Mouse (Mus musculus): Measurements from ENCODE around the gene Taf1a.
"Not testable (repeated sequence)": the region's sequence is repeated elsewhere in the genome, so short reads cannot be mapped to it uniquely, and the experiment has no call there.

The Taf1a gene

DNA sequence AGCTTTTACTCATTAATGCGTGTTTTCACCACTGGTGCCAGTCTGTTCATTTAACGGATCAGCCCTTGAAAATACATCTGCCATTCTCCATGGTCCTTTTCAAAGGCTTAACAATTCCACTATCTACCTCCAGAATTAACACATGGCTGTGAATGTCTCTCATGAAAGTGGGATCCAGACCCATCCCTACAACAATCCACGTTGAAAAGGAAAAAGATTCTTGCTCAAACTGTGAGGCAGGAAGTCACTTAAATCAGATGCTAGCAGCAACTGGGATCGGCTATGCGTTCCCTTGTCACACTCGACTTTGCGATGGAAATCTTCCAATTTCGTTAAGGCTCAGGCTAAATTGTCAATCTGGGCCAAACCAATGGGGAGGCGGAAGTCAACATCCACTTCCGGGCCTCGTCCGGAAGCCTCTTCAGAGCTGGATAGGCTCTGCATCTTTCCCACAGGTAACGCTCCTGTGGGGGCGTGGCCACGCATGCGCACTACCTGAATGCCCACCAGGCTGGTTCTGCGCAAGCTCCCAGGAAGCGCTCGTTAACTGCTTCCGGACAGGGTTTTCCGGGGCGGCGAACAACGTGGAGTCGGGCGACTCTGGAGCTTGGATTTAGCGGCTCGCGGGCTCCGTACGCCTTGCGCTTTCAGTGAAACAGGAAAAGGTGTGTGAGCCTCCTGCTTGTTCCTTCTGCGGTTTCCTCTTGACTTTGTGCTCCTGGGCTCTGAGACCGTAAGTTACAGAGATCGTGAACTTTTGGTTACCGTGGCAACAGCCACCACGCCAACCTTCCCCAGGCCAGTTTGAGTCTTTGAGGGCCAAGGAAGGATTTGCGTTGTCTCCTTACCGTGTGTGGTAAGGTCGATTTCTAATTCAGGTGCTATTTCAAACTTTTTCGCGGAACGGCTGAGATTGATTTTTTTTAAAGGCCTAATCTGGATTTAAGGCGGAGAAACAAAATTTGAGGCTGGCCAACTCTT is at the start of gene Taf1a:
Gene Taf1a, plus strand, starts transcription at position 556 of the 981 bp plus-strand sequence.
- DNase-seq (ENCODE audit: extremely low spot score, low spot score) = peak; percentile 95

DNA sequence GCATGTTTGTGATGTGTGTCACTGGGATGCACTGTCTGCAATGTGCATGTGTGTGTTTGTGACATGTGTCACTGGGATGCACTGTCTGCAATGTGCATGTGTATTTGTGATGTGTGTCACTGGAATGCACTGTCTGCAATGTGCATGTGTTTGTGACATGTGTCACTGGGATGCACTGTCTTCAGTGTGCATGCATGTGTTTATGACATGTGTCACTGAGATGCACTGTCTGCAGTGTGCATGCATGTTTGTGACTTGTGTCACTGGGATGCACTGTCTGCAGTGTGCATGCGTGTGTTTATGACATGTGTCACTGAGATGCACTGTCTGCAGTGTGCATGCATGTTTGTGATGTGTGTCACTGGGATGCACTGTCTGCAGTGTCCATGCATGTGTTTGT is 45.9 kb upstream of the Taf1a start:
- DNase-seq (ENCODE audit: extremely low spot score, low spot score) = not testable (repeated sequence)

DNA sequence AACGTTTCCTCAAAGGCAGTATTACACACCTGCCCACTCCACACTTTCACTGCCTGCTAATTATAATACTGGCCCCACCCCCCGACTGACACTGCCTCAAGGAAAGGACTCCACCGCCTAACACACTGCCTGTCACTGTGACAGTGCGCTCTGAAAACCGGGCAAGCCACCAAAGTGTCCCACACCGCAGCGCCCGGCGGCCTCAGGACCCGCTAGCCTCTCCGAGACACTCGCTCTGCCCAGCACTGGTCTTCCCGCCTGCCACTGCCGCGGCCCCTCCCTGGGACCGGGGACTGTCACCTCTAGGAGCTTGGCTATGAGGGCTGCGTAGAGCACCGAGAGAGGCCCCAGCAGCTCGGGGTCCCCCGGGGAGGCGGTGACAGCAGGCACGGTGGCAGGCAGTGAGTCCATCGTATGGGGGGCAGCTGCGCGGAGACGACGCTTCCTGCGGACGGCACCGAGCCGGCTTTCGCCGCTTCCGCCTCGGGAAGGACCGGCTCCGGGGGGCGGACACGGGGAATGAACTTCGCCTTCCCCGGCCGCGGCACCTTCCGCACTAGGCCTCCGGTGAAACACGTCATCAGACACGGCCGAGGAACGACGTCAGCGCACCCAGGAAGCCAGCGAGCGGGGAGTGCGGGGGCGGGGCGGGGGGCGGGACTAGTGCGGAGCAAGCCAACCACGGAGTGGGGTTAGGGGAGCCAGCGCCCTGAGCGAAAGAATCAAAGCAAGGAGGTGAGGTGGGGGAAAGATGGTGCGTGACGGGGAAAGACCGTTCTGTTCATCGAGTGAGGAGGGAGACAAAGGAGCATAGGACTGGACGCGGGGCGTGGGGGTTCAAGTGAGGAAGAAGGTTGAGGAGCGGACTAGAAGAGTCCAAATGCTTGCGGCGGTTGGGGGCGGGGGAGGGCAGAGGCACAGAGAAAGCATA is 43.6 kb upstream of the Taf1a start:
- peak; percentile 93 for DNase-seq (ENCODE audit: extremely low spot score, low spot score)

DNA sequence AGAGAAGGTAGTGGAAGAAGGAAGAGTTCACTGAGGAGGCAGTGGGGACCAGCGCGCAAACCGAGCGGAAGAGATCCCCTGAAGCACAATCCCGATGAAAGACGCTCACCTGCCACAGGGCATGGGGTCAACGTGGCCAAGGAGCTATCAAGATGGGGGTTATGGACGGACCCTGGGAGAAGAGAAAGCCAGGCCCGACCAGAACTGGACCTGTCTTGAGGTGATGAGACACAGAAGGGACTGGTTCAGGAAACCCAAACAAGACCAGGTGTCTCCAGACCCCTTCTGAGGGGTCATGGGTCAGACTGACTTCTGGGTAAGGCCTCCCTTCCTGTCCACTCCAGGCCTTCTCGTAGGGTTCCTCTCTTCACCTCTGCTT is 43.0 kb upstream of the Taf1a start:
- DNase-seq (ENCODE audit: extremely low spot score, low spot score) = no peak

DNA sequence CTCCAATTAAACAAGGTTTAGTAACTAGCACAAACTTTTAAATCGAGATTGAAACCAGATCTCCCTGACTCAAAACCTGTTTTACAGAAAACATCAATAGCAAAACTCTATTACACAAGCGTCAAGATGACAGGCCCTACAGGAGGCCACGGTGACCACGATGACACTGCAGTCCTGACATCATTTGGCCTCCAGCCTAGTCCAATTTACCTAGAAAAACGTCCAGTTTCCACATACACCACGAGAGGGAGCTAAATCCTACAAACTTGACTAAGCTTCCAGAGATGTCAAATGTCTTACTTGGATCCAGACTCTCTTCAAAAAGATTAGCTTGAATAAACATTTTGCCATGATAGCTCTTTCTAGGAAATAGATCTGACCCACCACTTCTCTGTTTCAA is 38.9 kb upstream of the Taf1a start:
- peak; percentile 23 for DNase-seq (ENCODE audit: extremely low spot score, low spot score)

DNA sequence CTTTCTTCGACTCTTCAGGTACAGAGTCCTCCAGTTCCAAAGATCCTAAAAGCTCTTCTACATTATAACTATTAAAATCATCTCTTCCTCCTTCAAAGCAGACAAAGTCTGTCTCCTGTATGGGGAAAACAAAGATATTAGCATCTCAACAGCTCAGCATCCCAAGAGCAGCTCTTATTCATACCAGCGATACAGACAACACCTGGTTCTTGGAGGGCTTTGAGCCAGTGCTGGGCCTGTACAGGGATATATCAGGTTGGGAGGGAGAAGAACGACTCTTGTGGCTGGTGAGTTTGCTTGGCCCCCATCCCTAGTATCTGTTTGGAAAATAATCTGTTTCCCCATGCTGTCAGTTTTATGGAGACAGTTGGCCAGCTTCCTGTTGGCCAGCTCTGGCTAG is 29.9 kb upstream of the Taf1a start:
- no peak for DNase-seq (ENCODE audit: extremely low spot score, low spot score)

DNA sequence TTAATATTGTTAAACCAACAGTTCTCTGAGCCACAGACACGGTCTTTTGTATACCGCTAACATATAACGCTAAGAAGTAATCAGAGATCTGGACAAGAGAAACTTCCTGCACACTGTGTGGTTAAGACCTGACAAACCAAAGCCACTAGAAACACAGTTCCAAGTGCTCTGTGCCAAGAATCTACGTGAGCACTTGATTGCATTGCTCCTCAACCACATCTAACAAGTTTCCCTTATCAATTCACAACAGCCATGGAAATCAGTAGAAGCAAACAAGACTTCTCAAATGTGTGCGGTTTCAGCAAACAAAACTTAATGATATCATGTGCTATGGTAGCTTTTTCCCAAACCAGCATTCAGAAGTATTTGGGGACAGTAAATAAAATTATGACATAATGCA is 26.5 kb upstream of the Taf1a start:
- no peak for DNase-seq (ENCODE audit: extremely low spot score, low spot score)

DNA sequence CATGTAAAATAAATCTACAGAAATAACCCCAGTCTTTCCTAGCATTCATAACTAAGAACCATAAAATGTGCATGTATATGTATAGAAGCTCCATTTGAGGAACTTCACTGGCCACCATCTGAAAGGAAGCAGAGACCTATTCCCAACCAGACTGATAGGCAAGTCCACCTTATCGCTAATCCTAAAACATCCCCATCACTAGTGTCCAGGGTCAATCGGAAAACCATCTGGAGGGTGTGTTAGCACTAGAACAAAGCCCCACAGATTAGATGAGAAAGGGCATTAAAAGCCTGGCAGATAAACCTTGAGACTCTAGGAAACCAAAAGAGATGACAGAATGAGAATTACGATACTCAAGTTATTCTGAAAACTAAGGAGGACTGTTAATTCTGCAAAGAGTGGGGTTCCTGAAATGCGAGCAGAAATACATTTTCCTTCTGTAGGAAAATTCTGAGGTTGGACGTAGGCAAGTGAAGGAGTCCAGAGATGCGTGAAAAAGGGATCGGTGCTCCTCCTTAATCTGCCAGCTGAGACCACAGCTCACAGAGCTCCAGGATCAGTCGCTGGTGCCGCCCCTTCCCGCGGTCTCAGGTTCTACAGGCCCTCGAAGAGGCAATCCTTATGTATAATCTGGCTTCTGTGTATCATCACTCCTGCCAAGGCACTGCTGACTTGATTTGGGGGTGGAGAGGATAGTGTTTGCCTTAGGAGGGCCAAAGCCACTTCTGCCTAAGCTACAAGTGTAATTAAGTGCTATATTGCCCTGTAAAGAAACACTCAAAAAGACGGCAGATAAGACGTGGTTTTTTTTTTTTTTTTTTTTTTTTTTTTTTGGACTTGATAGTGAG is 25.8 kb upstream of the Taf1a start:
- no peak for DNase-seq (ENCODE audit: extremely low spot score, low spot score)

DNA sequence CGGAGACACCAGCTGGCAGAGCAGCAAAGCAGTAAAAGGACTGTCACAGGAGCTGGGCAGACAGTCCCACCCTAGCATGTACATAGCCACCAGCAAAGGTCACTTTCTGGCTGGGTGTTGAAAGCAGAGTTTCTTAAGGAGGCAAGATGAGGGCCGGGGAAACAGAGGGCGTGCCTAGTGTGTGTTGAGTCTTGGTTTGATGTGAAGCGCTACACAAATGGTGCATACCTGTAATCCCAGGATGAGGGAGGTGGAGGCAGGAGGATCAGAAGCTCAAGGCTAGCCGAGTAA is 25.3 kb upstream of the Taf1a start:
- DNase-seq (ENCODE audit: extremely low spot score, low spot score) = no peak

DNA sequence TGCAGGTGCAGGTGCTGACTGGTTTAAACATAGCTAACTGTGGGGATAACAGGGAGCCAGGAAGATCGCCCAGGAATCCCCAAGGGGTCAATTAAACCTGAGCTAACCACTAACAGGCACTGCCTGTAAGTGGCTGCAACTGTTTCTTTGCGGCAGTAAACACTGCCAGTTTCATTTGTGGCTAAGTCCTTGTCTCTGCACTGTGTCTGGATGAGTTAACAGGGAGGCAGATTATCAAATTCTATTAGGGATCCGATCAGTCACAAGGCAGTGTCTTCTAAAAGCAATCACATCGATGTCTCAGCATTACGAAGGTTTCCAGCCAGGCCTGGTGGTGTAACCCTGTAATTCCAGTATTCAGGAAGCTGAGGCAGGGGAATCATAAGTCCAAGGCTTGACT is 22.4 kb upstream of the Taf1a start:
- DNase-seq (ENCODE audit: extremely low spot score, low spot score) = no peak

DNA sequence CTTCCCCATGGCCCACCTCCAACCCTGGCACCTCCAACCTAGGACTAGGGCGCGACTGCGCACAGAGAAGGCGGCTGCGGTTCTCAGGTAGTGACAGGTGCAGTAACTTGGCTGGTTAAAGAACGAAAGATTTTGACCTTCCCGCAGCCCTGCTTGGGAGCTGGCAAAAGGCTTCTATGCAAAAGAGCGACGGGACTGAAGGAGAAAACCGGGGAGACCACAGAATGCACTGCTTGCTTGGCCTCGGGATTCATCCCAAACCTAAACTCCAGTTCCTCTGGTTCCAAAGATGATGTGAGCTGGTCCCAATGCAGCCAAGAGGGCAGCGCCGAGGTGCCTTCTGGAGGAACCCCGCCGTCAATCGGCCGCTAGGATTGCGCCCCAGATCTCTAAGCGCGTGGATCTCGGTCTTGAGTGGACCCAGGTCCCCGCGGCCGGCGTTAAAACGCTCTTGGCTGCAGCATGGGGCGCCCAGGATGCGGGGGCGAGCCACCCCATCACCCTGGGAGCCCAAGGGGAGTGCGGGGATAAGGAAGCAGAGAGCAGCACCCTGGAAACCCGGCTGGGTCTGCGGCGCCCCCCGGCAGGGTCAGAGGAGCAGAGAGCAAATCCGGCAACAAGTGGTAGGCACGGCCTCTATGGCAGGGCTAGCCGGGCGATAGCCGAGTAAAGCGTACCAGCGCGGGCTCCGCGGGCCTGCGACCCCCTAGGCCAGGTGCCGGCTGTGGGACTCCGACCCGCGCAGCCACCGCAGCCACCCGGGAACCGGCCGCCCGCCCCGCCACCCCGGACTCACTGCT is 20.0 kb upstream of the Taf1a start:
- no peak for DNase-seq (ENCODE audit: extremely low spot score, low spot score)

DNA sequence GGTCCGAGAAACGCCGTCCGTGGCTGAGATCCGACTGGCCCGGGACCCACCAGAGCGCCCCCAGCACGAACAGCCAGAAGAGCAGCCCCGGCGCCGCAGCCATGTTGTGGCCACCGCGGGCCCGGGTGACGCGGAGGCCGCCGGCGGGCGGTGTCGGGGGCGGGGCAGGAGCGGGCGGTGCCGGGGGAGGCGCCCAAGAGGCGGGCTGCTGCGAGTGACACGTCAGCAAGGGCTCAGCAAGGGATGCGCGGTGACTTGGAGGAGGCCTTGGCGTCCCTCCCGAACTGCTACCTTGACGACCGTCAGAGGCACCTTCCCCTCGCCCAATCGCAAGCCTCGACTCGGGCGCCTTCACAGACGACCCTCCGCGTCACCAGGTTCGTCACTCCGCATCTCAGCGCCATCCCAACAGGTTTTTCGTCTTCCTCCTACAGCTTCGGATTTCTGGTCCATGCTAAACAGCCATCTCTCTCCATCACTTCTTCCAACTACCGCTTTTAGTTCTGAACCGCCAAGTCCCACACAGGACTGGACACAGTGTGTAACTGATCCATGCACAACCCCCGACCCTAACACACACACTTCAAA is 19.3 kb upstream of the Taf1a start, which contains the start of gene Mia3:
Gene Mia3, minus strand, starts transcription at position 127 of the 588 bp plus-strand sequence.
- peak; percentile 92 for DNase-seq (ENCODE audit: extremely low spot score, low spot score)

DNA sequence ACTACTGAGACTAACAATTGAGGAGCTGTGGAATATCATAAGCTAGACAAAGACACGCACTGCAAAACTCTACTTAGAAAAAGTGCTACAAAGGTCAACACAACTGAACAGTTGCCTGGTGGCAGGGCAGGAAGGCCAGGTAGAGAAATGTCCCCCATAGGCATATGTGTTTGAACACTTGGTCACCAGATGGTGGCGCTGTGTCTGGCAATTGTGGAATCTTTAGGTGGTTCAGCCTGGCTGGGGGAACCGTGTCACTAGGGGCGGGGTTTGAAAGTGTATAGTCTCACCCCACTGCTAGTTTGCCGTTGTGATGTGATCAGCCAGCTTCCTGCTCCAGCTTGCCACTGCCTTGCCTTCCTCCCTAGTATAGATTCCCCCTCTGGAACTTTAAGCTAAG is 14.1 kb upstream of the Taf1a start:
- DNase-seq (ENCODE audit: extremely low spot score, low spot score) = no peak

DNA sequence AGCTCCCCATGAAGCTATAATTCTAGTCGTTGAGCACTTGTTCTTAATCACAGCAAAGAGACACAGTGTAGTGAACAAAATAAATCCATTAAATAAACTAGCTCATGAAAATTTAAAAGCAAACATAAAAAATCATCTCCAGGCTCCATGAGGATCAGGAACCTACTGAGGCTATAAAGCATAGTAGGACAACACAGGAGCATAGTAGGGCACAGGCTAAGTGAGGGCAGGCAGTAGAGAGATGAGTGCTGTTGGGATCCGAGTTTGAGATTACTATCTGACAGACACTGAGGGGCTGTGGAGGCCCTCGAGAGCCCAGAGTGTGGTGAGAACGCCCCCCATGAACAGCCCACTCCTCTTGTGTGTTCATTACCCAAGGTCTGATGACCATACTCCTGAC is 11.7 kb upstream of the Taf1a start:
- DNase-seq (ENCODE audit: extremely low spot score, low spot score) = no peak

DNA sequence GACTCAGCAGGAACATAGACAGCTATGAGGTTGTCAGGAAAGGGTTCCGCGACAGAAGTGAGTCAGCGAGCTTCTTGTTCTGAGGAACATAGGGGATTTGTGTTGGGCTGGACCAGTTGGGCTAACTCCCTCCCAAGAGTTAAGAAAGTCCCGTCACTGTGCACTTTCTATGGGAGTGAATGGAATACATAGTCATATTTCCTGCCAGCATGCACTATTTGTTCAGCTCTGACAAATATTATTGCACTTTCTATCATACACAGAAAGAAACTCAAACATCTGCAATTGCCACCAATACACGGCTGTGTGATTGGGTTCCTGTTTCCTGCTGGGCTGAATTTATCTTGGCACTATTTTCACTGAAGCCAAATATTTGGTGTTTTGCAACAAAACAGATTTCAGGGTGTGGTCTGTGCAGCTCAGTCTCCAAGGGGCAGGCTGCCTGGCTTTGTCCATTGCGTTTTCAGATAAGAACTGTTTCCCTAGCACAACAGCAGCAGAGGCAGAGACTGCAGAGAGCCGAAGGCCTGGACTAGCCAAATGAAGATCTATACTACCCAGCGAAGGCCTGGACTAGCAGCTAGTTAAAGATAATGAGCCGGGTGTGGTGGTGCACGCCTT is 10.3 kb upstream of the Taf1a start:
- no peak for DNase-seq (ENCODE audit: extremely low spot score, low spot score)

DNA sequence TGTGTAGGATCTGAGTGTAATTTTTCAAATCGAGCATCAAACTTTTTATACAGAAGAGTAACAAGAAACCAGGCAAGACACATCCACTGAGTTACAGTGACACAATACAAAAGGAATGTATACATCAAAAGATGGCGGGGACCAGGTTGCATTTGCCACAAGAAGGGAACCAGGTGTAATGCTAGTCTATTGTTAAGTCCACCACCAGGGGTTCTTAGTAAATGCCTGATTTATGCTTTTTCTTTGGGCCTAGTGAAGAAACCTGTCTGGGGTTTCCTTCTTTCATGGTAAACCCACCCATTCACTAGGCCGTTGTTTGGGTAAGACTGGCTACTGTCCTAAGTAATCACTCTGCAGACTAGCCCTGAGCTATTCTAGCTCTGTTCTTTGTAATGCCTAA is 9.4 kb upstream of the Taf1a start:
- DNase-seq (ENCODE audit: extremely low spot score, low spot score) = not testable (repeated sequence)

DNA sequence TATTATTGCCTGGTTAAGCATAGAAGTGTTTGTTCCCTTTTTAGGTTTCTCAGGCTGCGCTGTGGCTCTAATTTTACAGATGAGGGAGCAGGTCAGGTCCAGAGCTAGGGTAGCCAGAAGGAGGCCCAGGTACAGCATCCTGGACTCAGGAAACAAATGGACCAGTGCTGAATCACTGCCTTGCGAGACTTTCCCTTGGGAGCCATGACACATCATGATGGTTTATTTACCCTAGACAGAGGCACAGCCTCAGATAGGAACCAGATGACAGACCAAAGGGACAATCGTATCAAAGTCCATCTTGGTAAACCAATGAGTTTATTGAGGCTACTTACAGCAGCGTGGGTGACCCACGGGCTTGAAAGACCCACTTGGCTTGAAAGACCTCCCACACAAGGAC is 7.0 kb upstream of the Taf1a start:
- no peak for DNase-seq (ENCODE audit: extremely low spot score, low spot score)

DNA sequence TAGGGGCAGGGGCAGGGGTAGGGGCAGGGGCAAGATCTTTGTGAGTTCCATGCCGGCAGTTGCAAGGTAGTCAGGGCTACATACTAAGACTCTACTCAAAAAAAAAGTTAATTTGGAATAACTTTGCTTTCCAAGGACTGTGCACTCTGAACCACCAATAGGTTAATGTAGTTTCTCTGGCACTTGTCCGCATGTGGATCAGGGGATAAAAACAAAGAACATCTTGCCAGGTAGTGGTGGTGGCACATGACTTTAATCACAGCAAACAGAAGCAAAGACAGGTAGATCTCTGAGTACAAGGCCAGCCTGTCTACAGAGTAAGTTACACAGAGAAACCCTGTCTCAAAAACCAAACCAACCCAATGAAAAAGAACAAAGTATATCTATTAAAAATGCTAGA is 6.2 kb upstream of the Taf1a start:
- no peak for DNase-seq (ENCODE audit: extremely low spot score, low spot score)

DNA sequence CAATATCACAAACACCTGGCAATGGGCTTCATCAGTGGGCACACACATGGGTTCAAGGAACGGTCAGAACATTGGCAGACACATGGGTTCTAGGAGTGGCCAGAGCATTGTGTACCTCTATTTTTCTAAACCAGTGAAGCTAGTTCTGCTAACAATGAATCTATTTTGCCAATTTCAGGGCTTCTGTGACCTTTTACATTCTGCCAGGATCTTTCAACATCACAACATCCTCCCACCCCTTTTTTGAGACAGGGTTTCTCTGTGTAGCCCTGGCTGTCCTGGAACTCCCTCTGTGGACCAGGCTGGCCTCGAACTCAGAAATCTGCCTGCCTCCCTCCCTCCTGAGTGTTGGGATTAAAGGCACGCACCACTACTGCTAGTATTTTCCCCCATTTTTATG is 1.4 kb upstream of the Taf1a start:
- DNase-seq (ENCODE audit: extremely low spot score, low spot score) = not testable (repeated sequence)

DNA sequence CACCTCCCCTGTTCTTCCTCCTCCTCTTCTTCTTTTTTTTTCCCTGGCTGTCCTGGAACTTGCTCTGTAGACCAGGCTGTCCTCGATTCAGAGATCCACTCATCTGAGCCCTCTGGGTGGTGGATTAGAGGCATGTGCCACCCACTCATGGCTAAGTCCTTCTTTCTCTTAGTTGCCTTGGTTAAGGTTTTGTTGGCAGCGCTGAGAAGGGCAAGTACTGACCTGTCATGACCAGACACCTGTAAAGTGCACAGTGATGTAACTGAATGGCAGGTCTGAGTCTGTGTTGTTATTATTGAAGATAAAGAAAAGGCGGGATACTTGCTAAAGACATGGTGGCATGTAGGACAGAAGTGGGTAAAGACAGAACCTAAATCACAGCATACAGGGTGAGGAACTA is 14.6 kb downstream of the Taf1a start:
- DNase-seq (ENCODE audit: extremely low spot score, low spot score) = no peak
